Mouse (Mus musculus): ENCODE data around the gene Lhfp.

- TF ChIP-seq POLR2A (IDR thresholded peaks at IDR 0.05; ENCODE audit: borderline replicate concordance, control insufficient read depth, low read depth, low read length) = no peak
- TF ChIP-seq CTCF (IDR thresholded peaks at IDR 0.05; ENCODE audit: control insufficient read depth, insufficient read depth, low read length) = no peak
These were observed 165.3 kb downstream of the Lhfp start for GRCm38 (mm10) chr3:53206509-53207224.

Measured in bone marrow, adult 2 months (tissue).